Mouse (Mus musculus) liver, embryonic 14.5 days (tissue): ENCODE measurements at regions not wholly inside any gene's neighbourhood (a gene's known extent, or its start where the extent isn't known, plus 50 kb on each side); places are given as distances from the start of the nearest gene placed in this dataset.

Source experiments
- CTCF ChIP-seq: IDR thresholded peaks from 2 replicates; pipeline ENCODE4 v1.5.1; 2016; ENCODE audit warnings: antibody characterized with exemption, low read depth, control low read depth
- EP300 ChIP-seq: IDR thresholded peaks from 2 replicates; pipeline ENCODE4 v1.6.1; 2016; ENCODE audit warnings: antibody characterized with exemption, low read depth

- no peak for TF ChIP-seq CTCF
- TF ChIP-seq EP300: no peak
These were observed 429.6 kb upstream of the Klf12 start for GRCm38 (mm10) chr14:100713999-100714471.
